Mouse (Mus musculus) stomach, postnatal 0 days (tissue): ENCODE measurements around the gene Bbs2. TPM values are rescaled to one million over a fixed set of nuclear protein-coding genes. Genes with fewer than 3 reads are reported as not detected.

Source experiments
- ATAC-seq: fragments of 200-750 bp; cut with Nextera tagmentation; 2 replicates; pipeline ENCODE4 v1.8.0; 2017; ENCODE audit not compliant: low FRiP score, low TSS enrichment
- DNase-seq: peaks from one replicate; pipeline ENCODE4 v3.0.0-alpha.2; 2016; ENCODE audit warnings: low spot score
- H3K27ac ChIP-seq: fragments of 300-500 bp; sonication (generic); replicated peaks from 2 replicates; pipeline ENCODE4 v1.5.1; 2014; ENCODE audit warnings: mild to moderate bottlenecking, control low read depth
- H3K27me3 ChIP-seq: fragments of 300-500 bp; sonication (generic); 2 replicates; pipeline ENCODE4 v1.6.1; 2014; ENCODE audit warnings: low read length; ENCODE audit not compliant: control insufficient read depth, insufficient read depth
- H3K36me3 ChIP-seq: fragments of 300-500 bp; sonication (generic); 2 replicates; pipeline ENCODE4 v1.6.1; 2014; ENCODE audit warnings: low read length, mixed read lengths; ENCODE audit not compliant: control insufficient read depth, insufficient read depth
- H3K4me1 ChIP-seq: fragments of 300-500 bp; sonication (generic); replicated peaks from 2 replicates; pipeline ENCODE4 v1.6.1; 2014; ENCODE audit warnings: antibody characterized with exemption; ENCODE audit not compliant: control insufficient read depth, insufficient read depth
- H3K4me2 ChIP-seq: fragments of 300-500 bp; sonication (generic); replicated peaks from 2 replicates; pipeline ENCODE4 v1.6.1; 2014; ENCODE audit warnings: low read depth, mild to moderate bottlenecking, control low read depth, moderate library complexity
- H3K4me3 ChIP-seq: fragments of 300-500 bp; sonication (generic); 2 replicates; pipeline ENCODE4 v1.5.1; 2014; ENCODE audit warnings: low read depth, low read length, control low read depth
- H3K9ac ChIP-seq: fragments of 300-500 bp; sonication (generic); 2 replicates; pipeline ENCODE4 v1.6.1; 2014; ENCODE audit warnings: mild to moderate bottlenecking, low read length, control low read depth, mixed read lengths
- H3K9me3 ChIP-seq: fragments of 300-500 bp; sonication (generic); 2 replicates; pipeline ENCODE4 v1.6.1; 2016; ENCODE audit warnings: low read length; ENCODE audit not compliant: control insufficient read depth
- CTCF ChIP-seq: IDR thresholded peaks from 2 replicates; pipeline ENCODE4 v1.5.1; 2016; ENCODE audit warnings: antibody characterized with exemption, low read depth, mild to moderate bottlenecking, moderate library complexity
- EP300 ChIP-seq: optimal IDR thresholded peaks from 2 replicates; pipeline ENCODE3; 2016; ENCODE audit warnings: antibody characterized with exemption
- WGBS: fragments of 180-500 bp; shearing (Covaris S2); extraction: QIAGEN DNeasy Blood & Tissue Kit; methylation state at CpG from one replicate; pipeline ENCODE4 v1.1.7; 2014; 5-methylcytosine and 5-hydroxymethylcytosine counted together
- polyA plus RNA-seq: library from polyadenylated mRNA; unstranded; fragments of >200 nt; fragmentation: Nextera tagmentation; extraction: Ambion mirVana; gene quantifications from 2 replicates; pipeline ENCODE4 v1.2.1, GENCODE M21; 2015

Bbs2 gene
- polyA plus RNA-seq, 1 experiment from 2014 or later: 5.9 TPM

GRCm38 (mm10) chr8:94033601-94034000, 65.1 kb downstream of the Bbs2 start:
- Histone ChIP-seq H3K4me3 (no peak overlapping the region), H3K36me3 (peaks cover 7% of the 10 kb centered on the region; the same call in 1 of the 2 replicates), H3K27me3 (no peaks in the 10 kb centered on the region), H3K9ac (no peak overlapping the region), H3K9me3 (no peaks in the 10 kb centered on the region), H3K4me1 (no peaks in the 10 kb centered on the region), H3K27ac (no peak overlapping the region), H3K4me2 (no peak overlapping the region)
- no peak for ATAC-seq
- no peak for DNase-seq
- 73% methylated on average over 3 of the region's 3 CpGs for WGBS
- TF ChIP-seq EP300 (no peak), CTCF (no peak)

GRCm38 (mm10) chr8:94029701-94030100, 69.0 kb downstream of the Bbs2 start:
- Histone ChIP-seq H3K4me2 (no peak overlapping the region), H3K4me1 (no peaks in the 10 kb centered on the region), H3K9ac (no peak overlapping the region), H3K4me3 (no peak overlapping the region), H3K9me3 (no peaks in the 10 kb centered on the region), H3K27me3 (no peaks in the 10 kb centered on the region), H3K27ac (no peak overlapping the region), H3K36me3 (peaks cover 12% of the 10 kb centered on the region; the same call in 1 of the 2 replicates)
- TF ChIP-seq CTCF: no peak
- TF ChIP-seq EP300: no peak
- 91% methylated on average over 9 of the region's 9 CpGs for WGBS
- no peak for ATAC-seq
- DNase-seq: no peak

- H3K4me2 ChIP-seq: no peak overlapping the region
- WGBS: 95% methylated on average over 6 of the region's 6 CpGs
- H3K27me3 ChIP-seq: no peaks in the 10 kb centered on the region
- H3K27ac ChIP-seq: no peak overlapping the region
- no peak overlapping the region for H3K9ac ChIP-seq
- peaks cover 13% of the 10 kb centered on the region for H3K36me3 ChIP-seq
- H3K4me3 ChIP-seq: no peak overlapping the region
- H3K4me1 ChIP-seq: no peaks in the 10 kb centered on the region
- ATAC-seq (no peak), DNase-seq (no peak)
- H3K9me3 ChIP-seq: no peaks in the 10 kb centered on the region
- TF ChIP-seq EP300: no peak
- no peak for TF ChIP-seq CTCF
Measured at GRCm38 (mm10) chr8:94023916-94024315, 74.8 kb downstream of the Bbs2 start.

Other genes with a start within 250 kb of the Bbs2 start
- 42.6 and 46.5 TPM in 2 replicates for gene Amfr, start 86.1 kb downstream of the Bbs2 start, polyA plus RNA-seq
- gene Nudt21, start 61.9 kb downstream of the Bbs2 start, polyA plus RNA-seq: 60.2 and 68.5 TPM in 2 replicates
- 5.4 and 6.1 TPM in 2 replicates for gene Ogfod1, start 61.7 kb downstream of the Bbs2 start, polyA plus RNA-seq
- gene Mt4, start 38.3 kb upstream of the Bbs2 start, polyA plus RNA-seq: 79.7 and 84.9 TPM in 2 replicates
- 4.1 and 5.3 TPM in 2 replicates for gene Mt3, start 53.7 kb upstream of the Bbs2 start, polyA plus RNA-seq
- gene Mt2, start 73.7 kb upstream of the Bbs2 start, polyA plus RNA-seq: 570 and 681 TPM in 2 replicates
- gene Mt1, start 80.2 kb upstream of the Bbs2 start, polyA plus RNA-seq: 1,909 and 2,218 TPM in 2 replicates
- 26.2 and 28.1 TPM in 2 replicates for gene Nup93, start 115.6 kb upstream of the Bbs2 start, polyA plus RNA-seq
- 0.10 and 0.22 TPM in 2 replicates for gene Slc12a3, start 230.3 kb upstream of the Bbs2 start, polyA plus RNA-seq